Mouse (Mus musculus) stomach, postnatal 0 days (tissue): ENCODE results near the gene Immp2l. TPM values are rescaled to one million over a fixed set of nuclear protein-coding genes. Genes with fewer than 3 reads are reported as not detected.
A peak's percentile ranks its signal among the peaks of the same experiment; 100 is the strongest.

ENCODE experiments used
- ATAC-seq: fragments of 200-750 bp; cut with Nextera tagmentation; 2 replicates; pipeline ENCODE4 v1.8.0; 2017; ENCODE audit not compliant: low FRiP score, low TSS enrichment
- DNase-seq: peaks from one replicate; pipeline ENCODE4 v3.0.0-alpha.2; 2016; ENCODE audit warnings: low spot score
- H3K27ac ChIP-seq: fragments of 300-500 bp; sonication (generic); replicated peaks from 2 replicates; pipeline ENCODE4 v1.5.1; 2014; ENCODE audit warnings: mild to moderate bottlenecking, control low read depth
- H3K27me3 ChIP-seq: fragments of 300-500 bp; sonication (generic); 2 replicates; pipeline ENCODE4 v1.6.1; 2014; ENCODE audit warnings: low read length; ENCODE audit not compliant: control insufficient read depth, insufficient read depth
- H3K36me3 ChIP-seq: fragments of 300-500 bp; sonication (generic); 2 replicates; pipeline ENCODE4 v1.6.1; 2014; ENCODE audit warnings: low read length, mixed read lengths; ENCODE audit not compliant: control insufficient read depth, insufficient read depth
- H3K4me1 ChIP-seq: fragments of 300-500 bp; sonication (generic); replicated peaks from 2 replicates; pipeline ENCODE4 v1.6.1; 2014; ENCODE audit warnings: antibody characterized with exemption; ENCODE audit not compliant: control insufficient read depth, insufficient read depth
- H3K4me2 ChIP-seq: fragments of 300-500 bp; sonication (generic); replicated peaks from 2 replicates; pipeline ENCODE4 v1.6.1; 2014; ENCODE audit warnings: low read depth, mild to moderate bottlenecking, control low read depth, moderate library complexity
- H3K4me3 ChIP-seq: fragments of 300-500 bp; sonication (generic); 2 replicates; pipeline ENCODE4 v1.5.1; 2014; ENCODE audit warnings: low read depth, low read length, control low read depth
- H3K9ac ChIP-seq: fragments of 300-500 bp; sonication (generic); 2 replicates; pipeline ENCODE4 v1.6.1; 2014; ENCODE audit warnings: mild to moderate bottlenecking, low read length, control low read depth, mixed read lengths
- H3K9me3 ChIP-seq: fragments of 300-500 bp; sonication (generic); 2 replicates; pipeline ENCODE4 v1.6.1; 2016; ENCODE audit warnings: low read length; ENCODE audit not compliant: control insufficient read depth
- CTCF ChIP-seq: IDR thresholded peaks from 2 replicates; pipeline ENCODE4 v1.5.1; 2016; ENCODE audit warnings: antibody characterized with exemption, low read depth, mild to moderate bottlenecking, moderate library complexity
- EP300 ChIP-seq: optimal IDR thresholded peaks from 2 replicates; pipeline ENCODE3; 2016; ENCODE audit warnings: antibody characterized with exemption
- WGBS: fragments of 180-500 bp; shearing (Covaris S2); extraction: QIAGEN DNeasy Blood & Tissue Kit; methylation state at CpG from one replicate; pipeline ENCODE4 v1.1.7; 2014; 5-methylcytosine and 5-hydroxymethylcytosine counted together
- polyA plus RNA-seq: library from polyadenylated mRNA; unstranded; fragments of >200 nt; fragmentation: Nextera tagmentation; extraction: Ambion mirVana; gene quantifications from 2 replicates; pipeline ENCODE4 v1.2.1, GENCODE M21; 2015

Gene Immp2l
- polyA plus RNA-seq, 1 experiment from 2014 or later: 15.0 TPM

GRCm38 (mm10) chr12:41112137-41112536, 88.2 kb downstream of the Immp2l start:
- 51% methylated on average over 6 of the region's 6 CpGs for WGBS
- TF ChIP-seq EP300 (no peak), CTCF (no peak)

GRCm38 (mm10) chr12:41118358-41118757, 94.5 kb downstream of the Immp2l start:
- Histone ChIP-seq H3K36me3 (no peaks in the 10 kb centered on the region), H3K9me3 (no peaks in the 10 kb centered on the region), H3K27me3 (no peaks in the 10 kb centered on the region), H3K4me3 (no peak overlapping the region), H3K4me2 (no peak overlapping the region), H3K4me1 (no peaks in the 10 kb centered on the region), H3K9ac (no peak overlapping the region), H3K27ac (no peak overlapping the region)
- no peak for TF ChIP-seq EP300
- TF ChIP-seq CTCF: no peak
- DNase-seq: no peak
- no peak for ATAC-seq

More at GRCm38 (mm10) chr12:41112137-41112536, 88.2 kb downstream of the Immp2l start:
- Histone ChIP-seq H3K27ac (no peak overlapping the region), H3K36me3 (no peaks in the 10 kb centered on the region), H3K9me3 (no peaks in the 10 kb centered on the region), H3K9ac (no peak overlapping the region), H3K4me3 (no peak overlapping the region), H3K4me2 (no peak overlapping the region), H3K4me1 (no peaks in the 10 kb centered on the region), H3K27me3 (no peaks in the 10 kb centered on the region)
- no peak for DNase-seq
- ATAC-seq: no peak

GRCm38 (mm10) chr12:41119657-41120056, 95.8 kb downstream of the Immp2l start:
- H3K4me3 ChIP-seq: no peak overlapping the region
- H3K9ac ChIP-seq: no peak overlapping the region
- no peaks in the 10 kb centered on the region for H3K9me3 ChIP-seq
- H3K27ac ChIP-seq: no peak overlapping the region
- 52% methylated on average over 6 of the region's 6 CpGs for WGBS
- ATAC-seq: no peak
- H3K4me2 ChIP-seq: no peak overlapping the region
- DNase-seq: no peak
- no peaks in the 10 kb centered on the region for H3K36me3 ChIP-seq
- H3K4me1 ChIP-seq: no peaks in the 10 kb centered on the region
- no peaks in the 10 kb centered on the region for H3K27me3 ChIP-seq
- TF ChIP-seq EP300 (no peak), CTCF (no peak)

GRCm38 (mm10) chr12:41123207-41123606, 99.3 kb downstream of the Immp2l start:
- DNase-seq (no peak), ATAC-seq (no peak)
- no peaks in the 10 kb centered on the region for H3K9me3 ChIP-seq
- 84% methylated on average over 2 of the region's 2 CpGs for WGBS
- no peaks in the 10 kb centered on the region for H3K27me3 ChIP-seq
- TF ChIP-seq EP300 (no peak), CTCF (peak; percentile 55)
- H3K27ac ChIP-seq: no peak overlapping the region
- no peak overlapping the region for H3K4me3 ChIP-seq
- H3K9ac ChIP-seq: no peak overlapping the region
- H3K4me2 ChIP-seq: no peak overlapping the region
- no peaks in the 10 kb centered on the region for H3K36me3 ChIP-seq
- no peaks in the 10 kb centered on the region for H3K4me1 ChIP-seq

GRCm38 (mm10) chr12:41134885-41135284, 111.0 kb downstream of the Immp2l start:
- 76% methylated on average over 3 of the region's 3 CpGs for WGBS
- DNase-seq (no peak), ATAC-seq (no peak)
- Histone ChIP-seq H3K4me2 (no peak overlapping the region), H3K4me3 (no peak overlapping the region), H3K27me3 (no peaks in the 10 kb centered on the region), H3K36me3 (no peaks in the 10 kb centered on the region), H3K4me1 (no peaks in the 10 kb centered on the region), H3K27ac (no peak overlapping the region), H3K9ac (no peak overlapping the region), H3K9me3 (no peaks in the 10 kb centered on the region)
- no peak for TF ChIP-seq CTCF
- TF ChIP-seq EP300: no peak

- Histone ChIP-seq H3K27ac (no peak overlapping the region), H3K9me3 (no peaks in the 10 kb centered on the region), H3K27me3 (no peaks in the 10 kb centered on the region), H3K4me1 (no peaks in the 10 kb centered on the region), H3K4me2 (no peak overlapping the region), H3K9ac (no peak overlapping the region), H3K36me3 (no peaks in the 10 kb centered on the region), H3K4me3 (no peak overlapping the region)
- 84% methylated on average over 4 of the region's 4 CpGs for WGBS
- no peak for ATAC-seq
- TF ChIP-seq EP300 (no peak), CTCF (no peak)
- no peak for DNase-seq
Observed at GRCm38 (mm10) chr12:41159543-41159942, 135.7 kb downstream of the Immp2l start.
